Mouse (Mus musculus): ENCODE results near the gene Nfix.

Nfix gene

GRCm38 (mm10) chr8:84716790-84717189 is 83.4 kb downstream of the Nfix start:
- no peak for DNase-seq (ENCODE audit: low read depth, low spot score)

GRCm38 (mm10) chr8:84715893-84716468 is 84.2 kb downstream of the Nfix start:
- DNase-seq (ENCODE audit: low read depth, low spot score) = no peak

- no peak for DNase-seq (ENCODE audit: low read depth, low spot score)
These were observed 86.0 kb downstream of the Nfix start for GRCm38 (mm10) chr8:84714161-84714560.

GRCm38 (mm10) chr8:84713381-84713780 is 86.8 kb downstream of the Nfix start:
- no peak for DNase-seq (ENCODE audit: low read depth, low spot score)

GRCm38 (mm10) chr8:84712759-84713120 is 87.4 kb downstream of the Nfix start:
- DNase-seq (ENCODE audit: low read depth, low spot score) = no peak

GRCm38 (mm10) chr8:84711933-84712758 is 88.0 kb downstream of the Nfix start:
- DNase-seq (ENCODE audit: low read depth, low spot score) = no peak

- DNase-seq (ENCODE audit: low read depth, low spot score) = no peak
These were observed 88.8 kb downstream of the Nfix start for GRCm38 (mm10) chr8:84711312-84711711.

- no peak for DNase-seq (ENCODE audit: low read depth, low spot score)
These were observed 90.2 kb downstream of the Nfix start for GRCm38 (mm10) chr8:84709931-84710330.

GRCm38 (mm10) chr8:84708774-84709475 is 91.2 kb downstream of the Nfix start:
- no peak for DNase-seq (ENCODE audit: low read depth, low spot score)

- no peak for DNase-seq (ENCODE audit: low read depth, low spot score)
These were observed 92.0 kb downstream of the Nfix start for GRCm38 (mm10) chr8:84708071-84708541.

- no peak for DNase-seq (ENCODE audit: low read depth, low spot score)
These were observed 92.8 kb downstream of the Nfix start for GRCm38 (mm10) chr8:84707267-84707883.

GRCm38 (mm10) chr8:84706610-84707266 is 93.4 kb downstream of the Nfix start:
- DNase-seq (ENCODE audit: low read depth, low spot score) = no peak

GRCm38 (mm10) chr8:84705960-84706359 is 94.2 kb downstream of the Nfix start:
- no peak for DNase-seq (ENCODE audit: low read depth, low spot score)

GRCm38 (mm10) chr8:84704867-84705831 is 95.0 kb downstream of the Nfix start:
- no peak for DNase-seq (ENCODE audit: low read depth, low spot score)

- DNase-seq (ENCODE audit: low read depth, low spot score) = no peak
These were observed 95.8 kb downstream of the Nfix start for GRCm38 (mm10) chr8:84704356-84704755.

- no peak for DNase-seq (ENCODE audit: low read depth, low spot score)
These were observed 96.5 kb downstream of the Nfix start for GRCm38 (mm10) chr8:84703466-84704249.

GRCm38 (mm10) chr8:84702963-84703465 is 97.1 kb downstream of the Nfix start:
- DNase-seq (ENCODE audit: low read depth, low spot score) = no peak

- DNase-seq (ENCODE audit: low read depth, low spot score) = no peak
These were observed 97.6 kb downstream of the Nfix start for GRCm38 (mm10) chr8:84702561-84702960.

Data from telencephalon, adult 2 months (tissue).